Mouse (Mus musculus) embryo, embryonic 11 days (tissue): ENCODE data around the gene Impdh2.
"Not testable (repeated sequence)": the region's sequence is repeated elsewhere in the genome, so short reads cannot be mapped to it uniquely, and the experiment has no call there.

Experiments used
- DNase-seq: peaks from one replicate; pipeline ENCODE4 v3.0.0-alpha.2; 2015

Impdh2 gene

DNA sequence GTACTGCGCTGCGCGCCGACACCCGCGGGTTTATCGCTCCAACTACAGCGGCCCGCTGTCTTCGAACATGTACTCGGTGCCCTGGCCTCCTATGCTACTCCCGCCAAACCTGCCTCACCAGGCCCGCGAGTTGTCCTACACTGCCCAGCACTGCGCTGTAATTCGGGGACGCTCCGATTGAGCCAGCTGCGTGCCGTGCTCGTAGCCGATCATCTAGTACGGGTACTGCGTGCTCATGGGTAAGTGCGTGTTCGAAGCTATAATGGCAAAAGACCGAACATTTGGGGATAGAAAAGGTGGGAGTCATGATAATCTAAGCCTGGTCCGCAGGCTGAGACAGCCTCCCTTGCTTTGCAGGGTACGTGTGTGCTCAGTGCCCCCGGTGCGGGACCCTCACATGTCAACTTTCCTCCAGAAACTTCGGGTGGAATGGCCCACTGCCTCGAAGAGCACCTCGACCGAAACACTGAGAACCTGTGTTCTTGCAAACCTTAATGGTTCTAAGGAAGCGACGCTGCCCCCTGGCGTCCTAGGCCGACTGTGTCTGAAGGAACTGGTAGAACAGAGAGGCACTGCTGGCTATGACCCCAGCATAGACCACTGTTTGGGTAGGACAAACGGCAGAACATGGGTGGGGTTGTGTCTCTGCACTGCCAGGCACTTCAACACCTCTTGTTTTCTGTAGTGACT lies 10.3 kb downstream of the Impdh2 start:
- peak; percentile 91 for DNase-seq

DNA sequence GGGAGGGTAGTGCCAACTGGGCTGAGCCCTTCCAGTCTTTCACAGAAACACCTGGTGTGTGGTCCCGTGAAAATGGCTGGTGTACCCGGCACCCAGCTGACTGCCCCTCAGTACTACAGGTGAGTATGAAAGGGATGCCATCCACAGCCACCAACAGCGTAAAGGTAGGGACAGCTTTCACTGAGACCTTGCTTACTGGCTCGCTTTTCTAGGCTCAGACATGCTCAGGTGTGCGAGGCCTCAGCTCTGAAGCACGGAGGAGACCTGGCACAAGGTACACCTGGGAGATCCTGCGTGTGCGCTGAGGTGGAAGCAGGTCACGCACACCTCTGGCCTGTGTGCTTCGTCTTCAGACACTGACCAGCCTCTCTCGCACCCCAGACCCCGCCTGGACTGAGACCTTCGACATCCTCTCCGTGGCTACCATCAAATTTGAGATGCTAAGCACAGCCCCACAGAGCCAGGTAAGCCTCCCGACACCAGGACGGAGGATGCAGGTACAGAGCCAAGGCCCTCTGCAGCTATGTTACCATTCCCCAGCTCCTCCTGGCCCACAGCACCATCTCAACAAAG lies 11.4 kb downstream of the Impdh2 start:
- DNase-seq: no peak

DNA sequence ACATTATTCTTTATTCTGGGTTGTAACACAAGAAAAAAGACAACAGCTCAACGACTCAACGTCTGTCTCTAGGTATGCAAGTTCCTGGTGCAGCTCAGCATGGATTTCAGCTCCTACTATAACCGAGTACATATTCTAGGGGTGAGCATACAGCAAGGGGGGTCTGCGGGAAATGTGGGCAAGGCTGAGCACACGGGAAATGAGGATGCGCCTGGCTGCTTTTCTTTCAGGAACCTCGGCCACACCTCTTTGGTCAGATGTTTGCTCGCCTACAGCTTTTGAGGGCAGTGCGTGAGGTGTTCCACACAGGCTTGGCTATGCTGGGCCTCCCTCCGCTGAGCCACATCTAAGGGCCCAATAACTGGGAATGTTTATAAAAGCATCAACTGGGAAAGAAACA lies 12.2 kb downstream of the Impdh2 start:
- no peak for DNase-seq

DNA sequence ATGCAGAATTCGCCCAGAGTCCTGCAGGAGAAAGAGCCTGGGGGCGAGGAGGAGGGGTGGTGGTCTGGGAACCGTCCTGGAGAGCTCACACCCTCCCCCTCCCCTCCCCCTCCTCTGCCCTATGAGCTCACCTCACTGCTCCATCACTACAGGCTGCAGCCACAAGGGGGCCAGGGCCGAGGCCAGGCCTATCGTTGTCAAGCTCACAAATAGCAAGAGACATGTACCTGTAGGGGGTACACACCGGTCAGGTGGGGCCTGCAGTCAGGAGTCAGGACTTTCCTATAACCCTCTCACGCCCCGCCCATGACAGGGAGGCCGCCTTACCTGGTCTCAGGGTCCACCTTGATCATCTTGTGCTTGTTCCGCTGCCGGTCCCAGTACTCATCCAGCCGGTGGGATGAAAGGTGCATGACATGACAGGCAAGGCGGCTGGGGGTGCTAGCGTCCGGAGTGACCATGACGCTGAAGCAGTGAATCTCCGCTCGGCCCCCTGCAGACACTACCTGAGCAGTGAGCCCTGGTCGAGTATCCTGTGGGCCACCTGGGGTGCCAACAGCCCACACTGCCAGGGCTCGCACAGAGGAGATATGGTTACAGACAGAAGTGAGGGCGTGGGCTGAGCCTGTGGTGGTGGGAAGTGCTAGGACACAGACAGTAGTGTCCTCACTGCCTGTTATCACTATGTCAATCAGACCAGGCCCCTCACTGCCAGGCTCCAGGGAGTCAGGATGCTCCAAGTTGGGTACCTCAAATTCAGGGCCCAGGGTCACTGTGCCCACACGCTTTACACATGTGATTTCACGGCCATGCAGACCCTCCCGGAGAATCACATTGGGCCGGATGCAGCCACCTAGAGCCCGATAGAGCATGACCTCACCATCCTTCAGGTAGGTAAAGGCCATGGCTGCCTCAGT lies 13.9 kb downstream of the Impdh2 start:
- peak; percentile 80 for DNase-seq

DNA sequence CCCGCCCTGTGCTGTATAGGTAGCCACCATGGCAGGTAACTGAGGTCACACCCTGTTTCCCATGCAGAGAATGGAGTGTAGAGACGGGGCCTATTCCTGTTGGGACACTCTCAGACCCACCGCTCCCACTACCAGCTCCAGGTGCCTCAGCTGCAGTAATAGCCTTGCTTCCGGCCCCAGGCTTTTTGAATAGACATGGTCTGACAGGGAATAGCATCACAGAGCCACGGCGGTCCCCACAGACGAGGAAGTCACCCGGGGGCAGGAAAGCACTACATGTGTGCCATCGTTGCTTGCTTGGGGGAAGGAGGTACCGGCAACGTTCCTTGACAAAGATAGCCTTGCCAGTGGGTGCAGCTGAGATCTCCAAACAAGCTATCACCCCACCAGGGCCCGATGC lies 14.8 kb downstream of the Impdh2 start:
- DNase-seq: no peak

DNA sequence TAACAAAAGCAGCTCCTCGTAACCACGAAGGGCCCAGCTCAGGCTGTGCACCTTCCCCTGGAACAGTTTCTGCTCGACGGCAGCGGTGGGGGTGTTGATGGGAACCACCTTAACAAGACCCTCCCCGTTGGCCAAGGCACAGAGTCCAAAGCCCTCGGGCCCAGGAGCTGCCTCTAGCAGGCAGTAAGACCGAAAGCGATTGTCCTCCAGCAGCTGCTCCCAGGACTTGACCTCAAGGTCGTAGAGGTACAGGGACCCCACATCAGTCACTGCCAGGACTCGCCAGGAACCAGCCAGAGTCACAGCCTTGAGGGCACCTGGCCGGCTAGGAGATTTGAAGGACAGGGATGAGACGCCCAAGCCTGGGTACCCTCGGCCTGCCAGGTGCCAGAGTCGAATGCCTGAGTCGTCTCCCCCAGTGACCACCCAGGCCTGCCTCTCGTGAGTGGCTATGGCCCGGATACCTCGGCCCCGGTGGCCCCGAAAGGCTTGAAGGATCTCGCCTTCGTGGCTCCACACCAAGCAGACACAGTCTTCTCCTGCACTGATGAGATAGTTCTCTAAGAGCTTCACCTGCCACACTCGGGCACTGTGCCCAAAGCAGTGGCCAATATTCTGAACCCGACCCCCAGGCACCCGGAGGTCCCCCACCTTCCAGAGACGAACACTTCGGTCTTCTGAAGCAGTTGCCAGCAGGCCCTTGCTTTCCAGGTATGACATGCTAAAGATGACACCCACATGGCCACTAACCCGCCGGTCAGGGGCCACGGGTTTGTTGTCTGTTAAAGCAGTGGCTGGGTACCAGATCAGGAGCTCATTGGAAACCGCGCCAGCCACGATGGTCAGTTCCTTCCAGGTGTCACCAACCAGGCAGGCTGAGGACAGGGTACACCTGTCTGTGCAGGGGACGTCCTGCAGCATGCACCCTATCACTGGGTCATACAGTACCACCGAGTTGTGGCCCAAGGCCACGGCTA lies 15.5 kb downstream of the Impdh2 start:
- no peak for DNase-seq

DNA sequence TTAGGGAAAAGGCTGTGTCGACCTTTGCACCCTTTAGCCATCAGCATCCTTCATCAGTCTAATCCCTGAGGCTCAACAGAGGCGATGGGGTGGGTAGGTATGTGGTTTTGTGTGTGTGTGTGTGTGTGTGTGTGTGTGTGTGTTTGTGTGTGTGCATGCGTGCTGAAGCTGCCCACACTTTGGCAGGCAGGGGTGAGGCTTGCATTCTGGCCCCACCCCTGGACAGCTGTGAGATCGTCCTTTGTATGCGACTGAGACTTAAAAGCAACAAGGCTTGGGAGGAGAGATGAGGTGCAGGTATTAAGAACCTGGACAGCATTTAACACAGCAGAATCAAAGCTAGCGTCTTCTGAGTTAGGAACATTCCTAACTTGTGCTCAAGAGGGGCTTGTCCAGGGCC lies 16.9 kb downstream of the Impdh2 start:
- DNase-seq: no peak

DNA sequence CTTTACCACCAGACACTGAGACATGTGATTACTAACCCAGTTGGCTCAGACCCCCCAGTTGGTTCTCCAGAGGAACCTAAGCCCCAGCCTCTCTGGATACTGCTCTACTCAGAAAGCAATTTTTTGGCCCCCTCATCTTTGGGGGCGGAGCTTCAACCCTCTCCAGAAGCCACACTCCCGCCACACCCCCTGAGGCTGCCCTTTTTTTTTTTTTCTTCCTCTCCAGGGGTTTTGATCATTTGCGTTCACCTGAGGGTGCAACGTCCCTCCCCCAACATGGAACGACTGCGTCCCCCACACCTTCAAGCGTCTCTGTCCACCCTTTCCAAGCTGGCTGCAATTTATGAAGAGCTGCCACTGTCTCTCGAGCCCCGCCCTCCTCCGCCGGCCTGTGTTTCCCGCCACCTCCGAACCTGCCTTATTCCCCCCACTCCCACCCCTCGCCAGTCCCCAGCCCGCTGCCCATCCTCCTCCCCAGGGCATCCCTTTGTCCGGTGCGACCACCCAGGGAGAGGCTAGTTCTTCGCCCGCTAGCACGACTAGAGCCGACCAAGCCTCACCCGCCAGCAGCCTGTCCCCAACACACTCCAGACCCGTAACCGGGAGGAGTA lies 18.0 kb downstream of the Impdh2 start:
- DNase-seq: peak; percentile 71

DNA sequence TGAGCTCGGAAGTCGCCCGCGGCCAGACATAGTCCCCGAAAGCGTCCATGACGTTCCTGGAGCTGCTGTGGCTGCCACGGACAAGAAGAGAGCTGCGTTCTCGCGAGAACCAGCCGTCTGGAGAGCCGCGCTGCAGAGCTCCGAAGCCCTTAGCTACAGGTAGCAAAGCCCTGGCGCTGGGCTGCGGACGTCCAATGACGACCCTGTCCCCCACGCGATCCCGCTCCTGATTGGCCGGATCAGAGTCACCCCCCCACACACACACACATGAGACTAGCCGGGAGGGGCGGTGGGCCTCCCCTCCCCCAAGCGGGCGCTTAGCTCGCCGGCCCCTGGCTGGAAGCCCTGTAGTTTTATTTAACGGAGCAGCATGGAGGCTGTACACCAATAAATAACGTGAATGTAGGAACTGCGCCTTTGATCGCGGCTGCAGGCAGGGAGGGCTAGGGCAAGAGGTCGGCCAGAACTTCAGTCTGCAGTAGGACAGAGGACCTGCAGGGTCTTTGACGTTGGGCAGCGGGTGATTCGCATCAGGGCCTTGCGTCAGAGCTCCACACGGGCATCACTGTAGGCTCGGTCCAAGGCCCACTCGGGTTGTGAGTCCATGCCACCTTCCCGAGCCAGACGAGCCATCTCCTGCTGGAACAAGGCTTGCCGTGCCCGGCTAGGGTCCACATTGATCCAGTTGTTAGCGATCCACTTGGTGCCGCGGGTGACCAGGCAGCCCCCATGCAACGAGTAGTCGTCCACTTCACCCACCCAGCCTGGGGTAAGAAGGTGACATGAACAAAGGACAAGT lies 18.7 kb downstream of the Impdh2 start, which contains the start of gene Wdr6:
Gene Wdr6 (minus strand): TSS at position 195 of the 799 bp plus-strand sequence.
- DNase-seq: peak; percentile 99

DNA sequence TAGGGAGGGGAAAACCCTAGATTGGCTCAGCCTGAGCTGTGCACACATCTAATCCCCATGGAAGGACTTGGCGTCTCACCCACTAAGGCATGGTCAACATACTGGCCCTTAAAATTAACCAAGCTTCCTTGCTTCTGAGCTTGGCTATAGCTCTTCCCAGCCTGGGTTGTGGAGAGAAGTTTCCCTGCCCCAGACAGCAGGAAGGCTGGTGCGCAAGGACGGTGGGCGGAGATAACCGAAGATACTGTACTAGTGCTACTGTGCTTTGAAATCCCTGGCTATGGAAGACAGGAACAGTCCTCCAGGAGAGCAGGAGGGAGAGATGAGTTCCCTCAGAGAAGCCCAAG lies 19.2 kb downstream of the Impdh2 start:
- no peak for DNase-seq

DNA sequence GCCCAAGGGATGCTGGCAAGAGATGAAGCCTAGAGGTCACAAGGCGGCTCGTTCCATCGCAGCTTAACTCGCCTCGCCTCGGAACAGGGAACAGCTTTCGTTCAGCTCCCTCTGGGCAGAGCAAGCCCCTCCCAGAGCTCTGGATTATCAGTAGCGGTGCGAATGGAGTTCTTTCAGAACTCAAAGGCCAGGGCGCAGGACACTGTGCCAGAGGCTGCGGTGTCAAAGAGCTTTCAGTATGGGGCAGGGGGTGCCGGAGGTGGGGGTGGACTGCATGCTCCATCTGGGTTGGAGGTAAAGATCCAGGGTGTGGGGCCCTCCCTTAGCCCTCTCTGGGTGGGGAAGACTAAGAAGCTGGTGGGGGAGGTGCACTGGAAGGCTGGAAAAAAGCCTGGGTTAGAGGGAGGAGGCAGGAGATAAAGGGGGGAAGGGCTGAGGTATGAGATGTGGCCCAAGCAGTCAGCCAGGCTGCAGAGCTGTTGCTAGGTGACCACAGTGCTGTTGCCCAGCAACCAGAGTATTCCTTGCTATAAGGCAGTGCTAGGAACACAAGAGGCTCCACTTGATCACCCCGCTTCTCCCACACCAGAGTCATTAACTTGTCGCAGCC lies 27.6 kb downstream of the Impdh2 start:
- DNase-seq: peak; percentile 95

DNA sequence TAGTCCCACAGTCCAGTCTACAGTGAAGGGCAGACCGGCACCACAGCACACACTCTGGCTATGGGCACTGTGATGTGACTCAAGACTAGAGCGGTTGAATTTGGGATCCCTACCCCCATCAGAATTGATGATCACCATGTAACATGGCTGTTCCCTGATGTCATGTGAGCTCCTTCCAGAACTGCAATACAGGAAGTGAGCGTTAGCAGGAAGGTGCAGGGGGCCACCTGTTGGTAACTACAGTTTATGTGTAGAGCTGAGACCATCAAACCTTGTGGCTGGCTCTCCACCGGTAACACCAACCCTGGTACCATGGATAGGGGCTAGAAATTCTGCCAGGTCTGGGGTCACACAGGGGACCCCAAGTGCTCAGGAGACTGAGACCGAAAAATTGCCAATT lies 29.1 kb downstream of the Impdh2 start:
- peak; percentile 49 for DNase-seq

DNA sequence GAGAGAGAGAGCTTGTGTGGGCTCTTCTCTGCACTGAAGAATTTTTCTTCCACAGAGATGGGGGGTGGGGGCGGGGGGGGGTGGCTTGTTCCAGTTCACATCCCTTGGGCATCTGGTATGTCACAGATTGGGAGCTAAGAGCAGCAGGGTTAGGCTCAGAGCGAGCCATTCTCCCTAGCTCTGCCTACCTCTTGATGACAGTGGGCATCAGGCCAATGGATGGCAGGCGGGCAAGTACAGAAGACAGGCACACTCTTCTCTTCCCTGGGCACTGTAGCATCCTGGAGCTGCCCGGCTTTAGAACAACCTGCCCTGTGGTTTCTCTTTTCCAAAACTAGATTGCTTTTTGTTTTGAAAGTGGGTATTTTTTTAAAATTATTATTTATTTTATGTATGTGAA lies 31.4 kb downstream of the Impdh2 start:
- no peak for DNase-seq

DNA sequence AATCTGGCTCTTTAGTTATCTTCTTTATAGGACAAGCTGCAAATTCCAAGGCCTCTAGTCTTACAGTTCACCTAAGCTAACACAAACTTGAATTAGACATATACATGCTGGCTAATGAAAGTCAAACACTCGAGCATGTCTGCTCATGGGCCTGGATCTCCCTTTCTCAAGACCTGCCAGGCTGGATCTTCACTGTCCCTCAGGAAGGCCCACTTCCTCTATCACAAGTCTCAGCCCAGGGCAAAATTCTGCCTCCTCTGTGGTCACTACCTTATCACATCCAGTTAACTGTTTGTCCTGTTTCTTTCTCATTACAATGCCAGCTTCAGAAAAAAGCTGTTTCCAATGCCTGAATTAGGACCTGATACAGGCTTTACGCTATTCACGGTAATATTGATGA lies 34.3 kb downstream of the Impdh2 start:
- no peak for DNase-seq

DNA sequence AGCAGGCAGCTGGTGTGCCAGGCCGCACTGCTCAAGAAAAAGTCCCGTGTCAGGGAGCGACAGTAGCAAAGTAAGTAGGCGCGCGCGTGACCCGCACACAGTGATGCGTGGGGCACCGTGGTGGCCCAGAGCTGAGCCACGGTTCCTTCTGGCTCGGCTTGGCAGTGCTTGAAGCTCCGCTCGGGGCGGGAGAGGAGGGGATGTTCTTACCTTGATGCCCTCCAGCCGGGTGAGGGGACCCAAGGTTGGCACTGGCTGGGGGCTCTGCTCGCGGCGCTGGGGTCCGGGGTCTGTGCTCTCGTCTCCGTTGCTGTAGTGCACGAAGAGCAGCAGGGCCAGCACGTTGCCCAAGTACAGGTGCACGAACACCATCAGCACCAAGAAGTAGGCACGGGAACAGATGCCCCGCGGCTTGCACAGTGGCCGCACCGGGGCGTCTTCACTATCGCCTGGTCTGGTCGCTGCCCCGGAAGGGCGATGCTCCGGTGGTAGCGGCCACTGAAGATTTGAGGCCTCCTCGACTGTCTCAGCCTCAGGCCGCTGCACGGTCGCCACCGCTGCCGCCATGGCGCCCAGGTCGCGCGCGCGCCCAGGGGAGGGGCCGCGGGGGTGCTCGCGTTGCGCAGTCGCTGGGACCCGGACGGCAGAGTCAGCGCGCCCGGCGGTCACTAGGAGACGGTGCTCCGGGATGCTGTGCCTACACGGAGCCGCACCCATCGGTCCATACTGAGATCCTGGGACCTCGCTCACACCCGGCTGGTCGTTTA lies 37.1 kb downstream of the Impdh2 start, which contains the start of gene P4htm:
Gene P4htm (minus strand): TSS at position 670 of the 767 bp plus-strand sequence.
- DNase-seq: peak; percentile 86

DNA sequence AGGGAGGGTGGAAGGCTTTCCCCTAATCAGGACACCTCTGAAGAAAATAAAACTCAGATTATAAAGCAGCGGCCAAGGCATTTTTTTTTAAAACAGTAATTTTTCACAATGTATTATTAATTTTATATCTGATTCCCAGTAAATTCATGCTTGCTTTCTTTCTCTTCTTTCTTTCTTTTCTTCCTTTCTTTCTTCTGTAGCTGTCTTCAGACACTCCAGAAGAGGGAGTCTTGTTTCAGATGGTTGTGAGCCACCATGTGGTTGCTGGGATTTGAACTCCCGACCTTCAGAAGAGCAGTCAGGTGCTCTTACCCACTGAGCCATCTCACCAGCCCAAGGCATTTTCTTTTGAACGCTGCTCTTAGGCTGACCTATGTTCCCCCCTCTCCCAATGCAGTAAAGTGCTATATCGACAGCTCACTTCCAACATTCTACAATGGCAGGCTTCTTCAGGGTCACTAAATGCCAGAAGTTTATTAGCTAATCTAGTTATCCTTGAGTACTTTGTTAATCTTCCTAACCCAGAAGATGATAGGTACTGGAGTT lies 39.0 kb downstream of the Impdh2 start:
- DNase-seq: peak; percentile 94

DNA sequence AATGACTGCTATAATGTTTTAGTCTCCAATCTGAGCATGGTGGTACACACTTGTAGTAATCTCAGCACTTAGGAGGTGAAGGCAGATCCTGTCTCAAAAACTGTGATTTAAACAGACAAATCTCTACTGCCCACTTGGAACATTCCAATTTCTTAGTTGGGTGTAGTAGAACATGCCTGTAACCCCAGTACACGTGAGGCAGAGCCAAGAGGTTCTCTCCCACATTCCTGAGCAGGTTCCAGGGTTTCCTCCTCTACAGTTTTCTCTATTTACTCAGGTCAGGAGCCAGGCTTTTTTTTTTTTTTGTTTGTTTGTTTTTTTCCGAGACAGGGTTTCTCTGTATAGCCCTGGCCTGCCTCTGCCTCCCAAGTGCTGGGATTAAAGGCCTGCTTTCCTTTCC lies 39.9 kb downstream of the Impdh2 start:
- no peak for DNase-seq

DNA sequence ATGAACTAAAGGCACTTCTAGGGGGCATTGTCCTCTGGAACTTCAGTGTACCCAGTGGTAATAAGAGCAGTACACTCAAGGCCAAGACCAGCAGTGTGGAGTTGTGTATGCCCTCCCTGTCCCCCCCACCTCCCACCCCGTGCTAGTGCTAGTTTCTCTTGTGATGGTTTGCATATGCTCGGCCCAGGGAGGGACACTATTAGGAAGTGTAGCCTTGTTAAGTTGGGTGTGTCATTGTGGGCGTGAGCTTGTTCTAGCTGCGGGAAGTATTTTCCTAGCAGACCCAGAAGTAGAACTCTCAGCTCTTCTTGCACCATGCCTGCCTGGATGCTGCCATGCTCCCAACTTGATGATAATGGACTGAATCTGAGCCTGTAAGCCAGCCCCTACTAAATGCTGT lies 41.9 kb downstream of the Impdh2 start:
- no peak for DNase-seq

DNA sequence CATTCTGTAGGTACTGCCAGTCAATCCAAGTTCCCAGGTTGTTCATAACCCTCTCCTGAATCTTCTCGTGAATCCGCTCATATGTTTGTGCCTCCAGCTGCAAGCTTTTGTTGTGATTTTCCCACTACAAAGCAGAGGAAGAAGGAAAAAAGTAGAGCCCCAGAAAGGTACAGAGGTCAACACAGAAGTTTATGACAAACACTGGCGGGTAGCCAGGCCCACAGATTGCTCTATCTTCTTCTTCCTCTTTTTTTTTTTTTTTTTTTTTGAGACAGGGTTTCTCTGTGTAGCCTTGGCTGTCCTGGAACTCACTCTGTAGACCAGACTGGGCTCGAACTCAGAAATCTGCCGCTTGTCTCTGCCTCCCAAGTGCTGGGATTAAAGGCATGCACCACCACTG lies 47.8 kb downstream of the Impdh2 start:
- not testable (repeated sequence) for DNase-seq

DNA sequence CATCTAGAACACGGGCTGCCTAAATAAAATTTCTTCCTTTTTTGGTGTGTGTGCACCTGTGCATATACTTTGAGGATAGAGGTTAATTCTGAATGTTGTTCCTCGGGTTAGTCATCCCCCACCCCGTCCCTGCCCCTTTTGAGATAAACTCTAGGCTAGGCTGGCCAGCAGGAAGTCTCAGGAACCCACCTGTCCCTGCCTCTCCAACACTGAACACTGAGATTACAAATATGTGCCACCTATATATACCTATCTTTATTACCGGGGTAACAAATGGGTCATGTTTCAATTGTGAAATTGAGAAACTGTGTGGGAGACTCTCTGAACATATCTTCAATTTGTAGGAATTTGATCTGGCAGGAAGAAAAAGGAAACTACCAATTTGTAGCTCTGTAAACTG lies 48.8 kb downstream of the Impdh2 start:
- DNase-seq: no peak
